Mouse (Mus musculus) stomach, postnatal 0 days (tissue): ENCODE measurements around the gene Gal3st2c. TPM values are rescaled to one million over a fixed set of nuclear protein-coding genes. Genes with fewer than 3 reads are reported as not detected.
"Not testable (repeated sequence)": the region's sequence is repeated elsewhere in the genome, so short reads cannot be mapped to it uniquely, and the experiment has no call there.

Source experiments
- ATAC-seq: fragments of 200-750 bp; cut with Nextera tagmentation; 2 replicates; pipeline ENCODE4 v1.8.0; 2017; ENCODE audit not compliant: low FRiP score, low TSS enrichment
- DNase-seq: peaks from one replicate; pipeline ENCODE4 v3.0.0-alpha.2; 2016; ENCODE audit warnings: low spot score
- H3K27ac ChIP-seq: fragments of 300-500 bp; sonication (generic); replicated peaks from 2 replicates; pipeline ENCODE4 v1.5.1; 2014; ENCODE audit warnings: mild to moderate bottlenecking, control low read depth
- H3K27me3 ChIP-seq: fragments of 300-500 bp; sonication (generic); 2 replicates; pipeline ENCODE4 v1.6.1; 2014; ENCODE audit warnings: low read length; ENCODE audit not compliant: control insufficient read depth, insufficient read depth
- H3K36me3 ChIP-seq: fragments of 300-500 bp; sonication (generic); 2 replicates; pipeline ENCODE4 v1.6.1; 2014; ENCODE audit warnings: low read length, mixed read lengths; ENCODE audit not compliant: control insufficient read depth, insufficient read depth
- H3K4me1 ChIP-seq: fragments of 300-500 bp; sonication (generic); replicated peaks from 2 replicates; pipeline ENCODE4 v1.6.1; 2014; ENCODE audit warnings: antibody characterized with exemption; ENCODE audit not compliant: control insufficient read depth, insufficient read depth
- H3K4me2 ChIP-seq: fragments of 300-500 bp; sonication (generic); replicated peaks from 2 replicates; pipeline ENCODE4 v1.6.1; 2014; ENCODE audit warnings: low read depth, mild to moderate bottlenecking, control low read depth, moderate library complexity
- H3K4me3 ChIP-seq: fragments of 300-500 bp; sonication (generic); 2 replicates; pipeline ENCODE4 v1.5.1; 2014; ENCODE audit warnings: low read depth, low read length, control low read depth
- H3K9ac ChIP-seq: fragments of 300-500 bp; sonication (generic); 2 replicates; pipeline ENCODE4 v1.6.1; 2014; ENCODE audit warnings: mild to moderate bottlenecking, low read length, control low read depth, mixed read lengths
- H3K9me3 ChIP-seq: fragments of 300-500 bp; sonication (generic); 2 replicates; pipeline ENCODE4 v1.6.1; 2016; ENCODE audit warnings: low read length; ENCODE audit not compliant: control insufficient read depth
- CTCF ChIP-seq: IDR thresholded peaks from 2 replicates; pipeline ENCODE4 v1.5.1; 2016; ENCODE audit warnings: antibody characterized with exemption, low read depth, mild to moderate bottlenecking, moderate library complexity
- EP300 ChIP-seq: optimal IDR thresholded peaks from 2 replicates; pipeline ENCODE3; 2016; ENCODE audit warnings: antibody characterized with exemption
- WGBS: fragments of 180-500 bp; shearing (Covaris S2); extraction: QIAGEN DNeasy Blood & Tissue Kit; methylation state at CpG from one replicate; pipeline ENCODE4 v1.1.7; 2014; 5-methylcytosine and 5-hydroxymethylcytosine counted together
- polyA plus RNA-seq: library from polyadenylated mRNA; unstranded; fragments of >200 nt; fragmentation: Nextera tagmentation; extraction: Ambion mirVana; gene quantifications from 2 replicates; pipeline ENCODE4 v1.2.1, GENCODE M21; 2015

Gene Gal3st2c
- polyA plus RNA-seq, 1 experiment from 2014 or later = not detected

GRCm38 (mm10) chr1:93986167-93986566 is 4.1 kb upstream of the Gal3st2c start:
- H3K9me3 ChIP-seq = no peaks in the 10 kb centered on the region
- H3K4me1 ChIP-seq = no peaks in the 10 kb centered on the region
- H3K27me3 ChIP-seq = no peaks in the 10 kb centered on the region
- no peak overlapping the region for H3K4me3 ChIP-seq
- no peak for TF ChIP-seq CTCF
- TF ChIP-seq EP300 = no peak
- H3K27ac ChIP-seq = no peak overlapping the region
- H3K4me2 ChIP-seq = no peak overlapping the region
- no peak overlapping the region for H3K9ac ChIP-seq
- ATAC-seq (no peak), DNase-seq (no peak)
- no peaks in the 10 kb centered on the region for H3K36me3 ChIP-seq
- 83% methylated on average over 3 of the region's 3 CpGs for WGBS

GRCm38 (mm10) chr1:93988786-93989185 is 1.5 kb upstream of the Gal3st2c start:
- TF ChIP-seq CTCF (peak; percentile 20; the same call in 1 of the 2 replicates), EP300 (no peak)
- 58% methylated on average over 3 of the region's 3 CpGs for WGBS
- H3K27ac ChIP-seq = no peak overlapping the region
- H3K9me3 ChIP-seq = no peaks in the 10 kb centered on the region
- no peaks in the 10 kb centered on the region for H3K36me3 ChIP-seq
- no peak overlapping the region for H3K4me2 ChIP-seq
- no peak for DNase-seq
- no peak for ATAC-seq
- H3K27me3 ChIP-seq = no peaks in the 10 kb centered on the region
- H3K4me3 ChIP-seq = no peak overlapping the region
- no peak overlapping the region for H3K9ac ChIP-seq
- H3K4me1 ChIP-seq = no peaks in the 10 kb centered on the region

- H3K9ac ChIP-seq, DNase-seq, H3K27ac ChIP-seq, H3K9me3 ChIP-seq, H3K4me1 ChIP-seq, H3K4me3 ChIP-seq, ATAC-seq, H3K4me2 ChIP-seq, H3K36me3 ChIP-seq, H3K27me3 ChIP-seq: not testable (repeated sequence)
- WGBS = 74% methylated on average over 2 of the region's 2 CpGs
Measured at GRCm38 (mm10) chr1:93991068-93991467, 759 bp downstream of the Gal3st2c start.

- H3K36me3 ChIP-seq, H3K9me3 ChIP-seq, H3K4me3 ChIP-seq, H3K27ac ChIP-seq, H3K4me2 ChIP-seq, H3K9ac ChIP-seq, ATAC-seq, H3K27me3 ChIP-seq, H3K4me1 ChIP-seq, DNase-seq: not testable (repeated sequence)
- WGBS = 81% methylated on average over 3 of the region's 3 CpGs
Measured at GRCm38 (mm10) chr1:93991491-93991890, 1.2 kb downstream of the Gal3st2c start.

- ATAC-seq (no peak), DNase-seq (no peak)
- Histone ChIP-seq H3K27me3 (no peaks in the 10 kb centered on the region), H3K9me3 (no peaks in the 10 kb centered on the region), H3K9ac (no peak overlapping the region), H3K36me3 (no peaks in the 10 kb centered on the region), H3K4me2 (no peak overlapping the region), H3K4me1 (no peaks in the 10 kb centered on the region), H3K4me3 (no peak overlapping the region), H3K27ac (no peak overlapping the region)
- 82% methylated on average over 2 of the region's 2 CpGs for WGBS
- TF ChIP-seq CTCF (no peak), EP300 (no peak)
Measured at GRCm38 (mm10) chr1:94001023-94001422, 10.7 kb downstream of the Gal3st2c start.

GRCm38 (mm10) chr1:94005954-94006506 is 15.7 kb downstream of the Gal3st2c start:
- not testable (repeated sequence) for H3K27me3 ChIP-seq, H3K36me3 ChIP-seq, H3K27ac ChIP-seq, H3K4me1 ChIP-seq, DNase-seq, H3K9ac ChIP-seq, H3K4me2 ChIP-seq, H3K9me3 ChIP-seq, H3K4me3 ChIP-seq
- ATAC-seq = peak; percentile 59; the same call in 1 of the 2 replicates
- 58% methylated on average over 2 of the region's 2 CpGs for WGBS

- H3K27me3 ChIP-seq, H3K36me3 ChIP-seq, H3K27ac ChIP-seq, H3K9ac ChIP-seq, H3K4me2 ChIP-seq, DNase-seq, H3K9me3 ChIP-seq, H3K4me1 ChIP-seq, H3K4me3 ChIP-seq, ATAC-seq: not testable (repeated sequence)
- 76% methylated on average over 15 of the region's 19 CpGs for WGBS
Measured at GRCm38 (mm10) chr1:94008826-94009225, 18.5 kb downstream of the Gal3st2c start.
